Mouse (Mus musculus) MEL (cell line): ENCODE data around the gene Icam5. TPM values are rescaled to one million over a fixed set of nuclear protein-coding genes. Genes with fewer than 3 reads are reported as not detected.

Experiments
- DNase-seq: peaks from one replicate; pipeline ENCODE4 v3.0.0; 2011; ENCODE audit warnings: low read depth, low spot score
- H3K27ac ChIP-seq: 2 replicates; pipeline ENCODE4 v1.5.1; 2012; ENCODE audit warnings: low read depth, mild to moderate bottlenecking, control low read depth, low read length, moderate library complexity; ENCODE audit not compliant: control insufficient read depth
- H3K27me3 ChIP-seq, 2 experiments: fragments of 150-350 bp in 1 of 2; sonication (generic) in 1 of 2; 2 replicates each; pipeline ENCODE4 v1.6.1; 2012; ENCODE audit warnings: low read length in 2 of 2, mild to moderate bottlenecking in 2 of 2, improper control_type of control experiment in 1 of 2, moderate library complexity in 1 of 2; ENCODE audit not compliant: insufficient read depth in 2 of 2, control insufficient read depth in 1 of 2
- H3K36me3 ChIP-seq, 2 experiments: 2 replicates each; pipeline ENCODE4 v1.6.1; 2012 to 2014; ENCODE audit warnings: low read length in 2 of 2, improper control_type of control experiment in 1 of 2, inconsistent platforms in 1 of 2, mild to moderate bottlenecking in 1 of 2; ENCODE audit not compliant: insufficient read depth in 2 of 2, control insufficient read depth in 1 of 2
- H3K4me1 ChIP-seq, 2 experiments: fragments of 150-350 bp in 1 of 2; sonication (generic) in 1 of 2; 2 replicates each; pipeline ENCODE4 v1.6.1; 2012; ENCODE audit warnings: low read length in 2 of 2, improper control_type of control experiment in 1 of 2, mild to moderate bottlenecking in 1 of 2; ENCODE audit not compliant: insufficient read depth in 2 of 2, control insufficient read depth in 1 of 2
- H3K4me3 ChIP-seq, 2 experiments: fragments of 150-350 bp in 1 of 2; sonication (generic) in 1 of 2; 2 replicates each; pipeline ENCODE4 v1.5.1; 2012; ENCODE audit warnings: low read depth in 2 of 2, low read length in 2 of 2, mild to moderate bottlenecking in 2 of 2, moderate library complexity in 2 of 2, control low read depth in 1 of 2, improper control_type of control experiment in 1 of 2; ENCODE audit not compliant: control insufficient read depth in 1 of 2, insufficient read depth in 1 of 2
- H3K79me2 ChIP-seq: 2 replicates; pipeline ENCODE4 v1.6.1; 2012; ENCODE audit warnings: mild to moderate bottlenecking, low read length, moderate library complexity; ENCODE audit not compliant: control insufficient read depth, poor library complexity, insufficient read depth
- H3K9ac ChIP-seq: 2 replicates; pipeline ENCODE4 v1.6.1; 2012; ENCODE audit warnings: low read depth, mild to moderate bottlenecking, control low read depth, low read length, moderate library complexity; ENCODE audit not compliant: control insufficient read depth, poor library complexity, severe bottlenecking
- H3K9me3 ChIP-seq: fragments of 150-350 bp; sonication (generic); replicated peaks from 2 replicates; pipeline ENCODE4 v1.6.1; 2012; ENCODE audit warnings: mild to moderate bottlenecking, low read length, improper control_type of control experiment, moderate library complexity; ENCODE audit not compliant: insufficient read depth
- BHLHE40 ChIP-seq: IDR thresholded peaks from 2 replicates; pipeline ENCODE4 v1.6.1; 2012; ENCODE audit warnings: low read depth, mild to moderate bottlenecking, inconsistent platforms, low read length, improper control_type of control experiment, borderline replicate concordance
- CHD2 ChIP-seq: IDR thresholded peaks from 2 replicates; pipeline ENCODE4 v1.6.1; 2011; ENCODE audit warnings: low read length, improper control_type of control experiment
- CTCF ChIP-seq, 3 experiments: IDR thresholded peaks in 2 of 3; conservative IDR thresholded peaks in 1 of 3; 2 replicates each; pipeline ENCODE4 v1.5.1; 2011 to 2012; ENCODE audit warnings: low read length in 3 of 3, low read depth in 2 of 3, mild to moderate bottlenecking in 2 of 3, improper control_type of control experiment in 1 of 3, inconsistent platforms in 1 of 3, mixed read lengths in 1 of 3, moderate library complexity in 1 of 3; ENCODE audit not compliant: control insufficient read depth in 1 of 3, insufficient read depth in 1 of 3, poor library complexity in 1 of 3, severe bottlenecking in 1 of 3
- EP300 ChIP-seq, 2 experiments: IDR thresholded peaks; 2 replicates each; pipeline ENCODE4 v1.6.1; 2011; ENCODE audit warnings: improper control_type of control experiment in 2 of 2, low read length in 2 of 2, low read depth in 1 of 2, mild to moderate bottlenecking in 1 of 2
- ETS1 ChIP-seq: IDR thresholded peaks from 2 replicates; pipeline ENCODE4 v1.6.1; 2012; ENCODE audit warnings: low read depth, mild to moderate bottlenecking, inconsistent platforms, low read length, improper control_type of control experiment, moderate library complexity
- GABPA ChIP-seq: IDR thresholded peaks from 2 replicates; pipeline ENCODE4 v1.6.1; 2012; ENCODE audit warnings: low read depth, mild to moderate bottlenecking, inconsistent platforms, low read length, improper control_type of control experiment, moderate library complexity
- GATA1 ChIP-seq: IDR thresholded peaks from 2 replicates; pipeline ENCODE4 v1.6.1; 2011; ENCODE audit warnings: low read depth, low read length, improper control_type of control experiment
- HCFC1 ChIP-seq: IDR thresholded peaks from 2 replicates; pipeline ENCODE4 v1.6.1; 2012; ENCODE audit warnings: low read depth, mild to moderate bottlenecking, inconsistent platforms, low read length, improper control_type of control experiment, moderate library complexity
- KAT2A ChIP-seq: conservative IDR thresholded peaks from 2 replicates; pipeline ENCODE4 v1.6.1; 2012; ENCODE audit warnings: low read depth, low read length, improper control_type of control experiment, inconsistent platforms
- MAX ChIP-seq: IDR thresholded peaks from 2 replicates; pipeline ENCODE4 v1.6.1; 2011; ENCODE audit warnings: low read length, improper control_type of control experiment
- MAZ ChIP-seq: IDR thresholded peaks from 2 replicates; pipeline ENCODE4 v1.6.1; 2012; ENCODE audit warnings: low read depth, mild to moderate bottlenecking, inconsistent platforms, low read length, improper control_type of control experiment
- MEF2A ChIP-seq: IDR thresholded peaks from 2 replicates; pipeline ENCODE4 v1.6.1; 2014; ENCODE audit warnings: low read depth, mild to moderate bottlenecking, inconsistent platforms, low read length, improper control_type of control experiment; ENCODE audit not compliant: poor library complexity, insufficient replicate concordance, severe bottlenecking; ENCODE audit errors: extremely low read depth
- MXI1 ChIP-seq: IDR thresholded peaks from 2 replicates; pipeline ENCODE4 v1.6.1; 2011; ENCODE audit warnings: mild to moderate bottlenecking, low read depth, low read length, improper control_type of control experiment
- MYB ChIP-seq: IDR thresholded peaks from 2 replicates; pipeline ENCODE4 v1.6.1; 2011; ENCODE audit warnings: mild to moderate bottlenecking, low read depth, low read length, improper control_type of control experiment
- MYC ChIP-seq: IDR thresholded peaks from 2 replicates; pipeline ENCODE4 v1.6.1; 2011; ENCODE audit warnings: low read depth, mild to moderate bottlenecking, low read length, improper control_type of control experiment, moderate library complexity
- NELFE ChIP-seq: IDR thresholded peaks from 2 replicates; pipeline ENCODE4 v1.6.1; 2011; ENCODE audit warnings: low read depth, low read length, improper control_type of control experiment
- NRF1 ChIP-seq: IDR thresholded peaks from 2 replicates; pipeline ENCODE4 v1.6.1; 2014; ENCODE audit warnings: low read depth, mild to moderate bottlenecking, inconsistent platforms, low read length, improper control_type of control experiment, moderate library complexity; ENCODE audit not compliant: poor library complexity, insufficient read depth, severe bottlenecking
- POLR2A ChIP-seq, 2 experiments: IDR thresholded peaks; 2 replicates each; pipeline ENCODE4 v1.6.1; 2011 to 2012; ENCODE audit warnings: low read length in 2 of 2, mild to moderate bottlenecking in 2 of 2, control low read depth in 1 of 2, improper control_type of control experiment in 1 of 2, low read depth in 1 of 2, moderate library complexity in 1 of 2; ENCODE audit not compliant: control insufficient read depth in 1 of 2, insufficient read depth in 1 of 2, poor library complexity in 1 of 2
- POLR2AphosphoS5 ChIP-seq: IDR thresholded peaks from 2 replicates; pipeline ENCODE4 v1.6.1; 2012; ENCODE audit warnings: low read depth, borderline replicate concordance, mild to moderate bottlenecking, inconsistent platforms, low read length, moderate library complexity, mixed read lengths
- RAD21 ChIP-seq: IDR thresholded peaks from 2 replicates; pipeline ENCODE4 v1.6.1; 2011; ENCODE audit warnings: mild to moderate bottlenecking, low read depth, low read length, improper control_type of control experiment
- RCOR1 ChIP-seq: IDR thresholded peaks from 2 replicates; pipeline ENCODE4 v1.6.1; 2012; ENCODE audit warnings: low read depth, mild to moderate bottlenecking, inconsistent platforms, low read length, improper control_type of control experiment
- SIN3A ChIP-seq: IDR thresholded peaks from 2 replicates; pipeline ENCODE4 v1.6.1; 2012; ENCODE audit warnings: low read length, improper control_type of control experiment, inconsistent platforms
- SMC3 ChIP-seq: IDR thresholded peaks from 2 replicates; pipeline ENCODE4 v1.6.1; 2011; ENCODE audit warnings: low read depth, low read length, improper control_type of control experiment
- TAL1 ChIP-seq: IDR thresholded peaks from 2 replicates; pipeline ENCODE4 v1.6.1; 2012; ENCODE audit warnings: mild to moderate bottlenecking, inconsistent platforms, low read length, moderate library complexity, mixed read lengths
- TBP ChIP-seq: IDR thresholded peaks from 2 replicates; pipeline ENCODE4 v1.8.0; 2011; ENCODE audit warnings: low read depth, low read length, improper control_type of control experiment
- TCF12 ChIP-seq: IDR thresholded peaks from 2 replicates; pipeline ENCODE4 v1.6.1; 2014; ENCODE audit warnings: low read depth, mild to moderate bottlenecking, inconsistent platforms, low read length, improper control_type of control experiment, moderate library complexity
- UBTF ChIP-seq: IDR thresholded peaks from 2 replicates; pipeline ENCODE4 v1.6.1; 2012; ENCODE audit warnings: low read depth, mild to moderate bottlenecking, inconsistent platforms, low read length, improper control_type of control experiment, moderate library complexity, borderline replicate concordance; ENCODE audit not compliant: insufficient read depth
- USF1 ChIP-seq: IDR thresholded peaks from 2 replicates; pipeline ENCODE4 v1.6.1; 2014; ENCODE audit warnings: low read depth, mild to moderate bottlenecking, inconsistent platforms, low read length, improper control_type of control experiment, moderate library complexity
- ZC3H11A ChIP-seq: IDR thresholded peaks from 2 replicates; pipeline ENCODE4 v1.6.1; 2012; ENCODE audit warnings: low read depth, mild to moderate bottlenecking, inconsistent platforms, low read length, improper control_type of control experiment
- ZKSCAN1 ChIP-seq: IDR thresholded peaks from 2 replicates; pipeline ENCODE4 v1.6.1; 2012; ENCODE audit warnings: low read depth, mild to moderate bottlenecking, inconsistent platforms, low read length, improper control_type of control experiment, moderate library complexity
- polyA plus RNA-seq, 2 experiments: library from polyadenylated mRNA; stranded (reverse) in 1 of 2; unstranded in 1 of 2; fragments of >175 nt in 1 of 2; fragments of >200 nt in 1 of 2; gene quantifications; 2 replicates each; pipeline versions ENCODE4 v1.2.1 to v1.2.4; 2012; ENCODE audit warnings: low replicate concordance in 2 of 2, low read depth in 1 of 2; ENCODE audit not compliant: insufficient read length in 2 of 2, insufficient read depth in 1 of 2, missing spikeins in 1 of 2
- total RNA-seq: library from RNA; depleted of rRNA; stranded (reverse); fragments of 300-350 nt; gene quantifications from 2 replicates; pipeline ENCODE4 v1.2.3, GENCODE M21; 2012

The Icam5 gene
- total and polyA plus RNA-seq, 3 experiments, result 4.8 to 9.5 TPM; not detected in 1

DNA sequence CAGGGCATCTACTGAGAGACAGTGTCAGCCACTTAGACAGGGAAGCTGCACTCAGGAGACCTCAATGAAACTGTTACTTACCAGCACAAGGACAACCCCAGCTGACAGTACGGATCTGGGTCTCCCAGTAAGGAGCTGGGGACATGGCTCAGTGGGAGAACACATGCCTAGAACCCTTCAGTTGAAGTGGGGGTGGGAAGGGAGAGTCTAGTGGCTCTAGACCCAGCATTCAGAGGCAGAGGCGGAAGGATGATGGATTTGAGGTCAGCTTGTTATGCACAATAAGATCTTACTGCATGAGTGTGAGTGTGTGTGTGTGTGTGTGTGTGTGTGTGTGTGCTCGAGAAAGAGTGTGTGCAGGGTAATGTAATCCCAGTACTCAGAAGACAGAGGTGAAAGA, 49.7 kb upstream of the Icam5 start:
- H3K79me2 ChIP-seq, result no peaks in the 10 kb centered on the region
- no peak for DNase-seq
- TF ChIP-seq USF1, result no peak
- TF ChIP-seq SMC3, result no peak
- no peak for TF ChIP-seq MYC
- no peak for TF ChIP-seq TBP
- TF ChIP-seq CHD2, result no peak
- TF ChIP-seq RAD21, result no peak
- no peak for TF ChIP-seq TCF12
- TF ChIP-seq RCOR1, result no peak
- no peak for TF ChIP-seq UBTF
- no peak for TF ChIP-seq NRF1
- no peak for TF ChIP-seq BHLHE40
- no peak for TF ChIP-seq ZC3H11A
- TF ChIP-seq SIN3A, result no peak
- TF ChIP-seq ZKSCAN1, result no peak
- TF ChIP-seq MAZ, result no peak
- no peak for TF ChIP-seq TAL1
- TF ChIP-seq POLR2A (IDR thresholded peaks at IDR 0.05; ENCODE audit: control insufficient read depth in 1 of 2, insufficient read depth in 1 of 2, low read depth in 1 of 2, low read length in 2 of 2, poor library complexity in 1 of 2), result no peak
- TF ChIP-seq MYB, result no peak
- peaks cover 5 to 17% of the 10 kb centered on the region in 2 experiments; a peak in 3 of 4 replicates for H3K4me1 ChIP-seq
- H3K27me3 ChIP-seq, result peaks cover 6 to 16% of the 10 kb centered on the region in 2 experiments; a peak in 3 of 4 replicates
- H3K9me3 ChIP-seq, result no peaks in the 10 kb centered on the region
- peaks cover 0 to 10% of the 10 kb centered on the region in 2 experiments; a peak in 2 of 4 replicates for H3K36me3 ChIP-seq
- H3K27ac ChIP-seq, result no peak overlapping the region
- H3K4me3 ChIP-seq, result no peak overlapping the region
- H3K9ac ChIP-seq, result no peak overlapping the region

DNA sequence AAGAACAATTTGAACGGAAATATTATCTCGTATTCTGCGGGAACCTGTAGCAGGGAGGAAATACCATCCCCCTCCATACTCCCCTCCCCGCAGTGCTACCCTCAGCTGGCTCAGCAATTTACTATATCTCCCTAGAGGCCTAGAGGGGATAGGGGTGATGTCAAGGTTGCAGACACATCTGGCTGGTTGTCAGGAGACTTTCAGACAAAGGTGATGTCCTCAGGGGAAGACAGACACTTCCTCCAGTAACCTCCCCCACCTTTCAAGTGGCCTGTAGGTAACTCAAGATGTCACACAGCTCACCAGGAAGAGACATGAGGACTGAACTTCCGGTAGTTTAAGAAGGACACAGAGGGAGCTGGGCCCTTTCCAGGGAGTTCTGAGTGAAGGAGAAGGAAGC, 48.7 kb upstream of the Icam5 start:
- peak; percentile 56 for DNase-seq
- H3K9ac ChIP-seq, result no peak overlapping the region
- TF ChIP-seq GABPA (0 out of 2 replicates have a peak, but pooled peaks have one; percentile 3), USF1 (no peak), GATA1 (0 out of 2 replicates have a peak, but pooled peaks have one; percentile 31), MYB (no peak), EP300 (IDR thresholded peaks at IDR 0.05; ENCODE audit: low read depth in 1 of 2, low read length in 2 of 2) (0 out of 4 replicates have a peak, but pooled peaks of 1 of the 2 experiments have one; percentile 0), POLR2AphosphoS5 (no peak), BHLHE40 (no peak), NELFE (no peak), MEF2A (no peak), CTCF (IDR thresholded peaks at IDR 0.05 in 2 of 3, conservative IDR thresholded peaks at IDR 0.05 in 1 of 3; ENCODE audit: control insufficient read depth in 1 of 3, insufficient read depth in 1 of 3, low read depth in 2 of 3, low read length in 3 of 3, poor library complexity in 1 of 3, severe bottlenecking in 1 of 3) (no peak), KAT2A (no peak), RCOR1 (no peak; the same call in 1 of the 2 replicates), TBP (no peak), CHD2 (peak; percentile 42; the same call in 1 of the 2 replicates), HCFC1 (no peak), UBTF (no peak), SMC3 (no peak), RAD21 (no peak), MAX (no peak), ETS1 (peak; percentile 73; the same call in 1 of the 2 replicates), SIN3A (no peak; the same call in 1 of the 2 replicates), MXI1 (peak; percentile 36; the same call in 1 of the 2 replicates)

More for the DNA sequence above, 48.7 kb upstream of the Icam5 start:
- H3K4me1 ChIP-seq, result peaks cover 5 to 16% of the 10 kb centered on the region in 2 experiments; a peak in 3 of 4 replicates
- H3K4me3 ChIP-seq, result no peak overlapping the region
- H3K36me3 ChIP-seq, result peaks cover 0 to 10% of the 10 kb centered on the region in 2 experiments; a peak in 2 of 4 replicates
- no peaks in the 10 kb centered on the region for H3K9me3 ChIP-seq
- peaks cover 6 to 20% of the 10 kb centered on the region in 2 experiments; a peak in 3 of 4 replicates for H3K27me3 ChIP-seq
- no peak overlapping the region for H3K27ac ChIP-seq
- no peaks in the 10 kb centered on the region for H3K79me2 ChIP-seq
